Mouse (Mus musculus): ENCODE measurements around the gene Sec23b. TPM values are rescaled to one million over a fixed set of nuclear protein-coding genes. Genes with fewer than 3 reads are reported as not detected.

Gene Sec23b
- polyA plus RNA-seq, 1 experiment from 2014 or later, result 95.7 TPM

DNA sequence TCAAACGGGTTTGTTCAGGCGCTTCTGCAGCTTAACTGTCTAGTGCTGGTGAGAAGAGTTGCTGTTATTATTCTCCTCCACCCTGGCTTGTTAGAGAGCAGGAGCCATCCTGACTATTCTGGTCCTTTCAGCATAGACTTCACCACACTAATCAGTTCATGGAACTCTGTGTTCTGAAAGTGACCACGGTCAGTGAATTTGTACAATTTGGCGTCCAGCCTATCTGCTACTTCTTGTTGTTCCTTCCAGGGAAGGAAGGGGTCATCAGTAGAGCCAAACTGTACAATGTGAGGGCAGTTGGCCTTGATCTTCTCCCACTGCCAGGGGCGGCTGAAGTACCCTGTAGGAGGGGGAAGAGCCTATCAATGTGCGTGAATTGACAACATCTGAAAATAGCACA, 12.4 kb upstream of the Sec23b start:
- 82% methylated on average over 6 of the region's 6 CpGs for WGBS
- H3K36me3 ChIP-seq (ENCODE audit: control insufficient read depth, insufficient read depth, low read length), result peaks cover 21% of the 10 kb centered on the region; the same call in 1 of the 2 replicates
- ATAC-seq (replicated peaks; ENCODE audit: low FRiP score), result no peak

DNA sequence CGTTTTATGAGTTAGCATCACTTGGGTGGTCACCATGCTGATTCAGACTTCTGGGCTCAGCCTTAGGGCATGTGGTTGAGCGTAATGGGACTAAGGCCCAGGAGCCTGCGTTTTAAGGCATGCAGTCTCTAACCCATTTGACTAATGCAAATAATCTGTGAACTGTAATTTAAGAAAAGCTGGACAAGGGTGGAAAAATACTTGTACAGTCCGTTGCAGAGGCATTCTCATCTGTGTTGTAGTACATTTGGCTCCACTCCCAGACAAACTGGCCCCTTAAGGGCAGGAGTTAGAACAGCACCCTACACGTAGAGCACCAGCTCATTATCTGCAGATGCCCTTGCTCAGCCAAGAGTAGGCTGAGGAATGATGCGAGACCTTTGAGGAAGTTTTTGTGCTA, 11.4 kb upstream of the Sec23b start:
- H3K4me3 ChIP-seq (ENCODE audit: low read depth, low read length), result no peak overlapping the region
- 84% methylated on average over 6 of the region's 6 CpGs for whole genome bisulfite sequencing
- H3K27ac ChIP-seq (ENCODE audit: low read depth, low read length), result no peak overlapping the region
- DNase-seq (ENCODE audit: low spot score), result no peak
- H3K4me2 ChIP-seq, result no peak overlapping the region
- no peaks in the 10 kb centered on the region for H3K4me1 ChIP-seq (replicated peaks; ENCODE audit: control insufficient read depth, insufficient read depth, low read length)
- no peaks in the 10 kb centered on the region for H3K27me3 ChIP-seq (replicated peaks; ENCODE audit: control insufficient read depth, insufficient read depth, low read length)
- H3K36me3 ChIP-seq (ENCODE audit: control insufficient read depth, insufficient read depth, low read length), result peaks cover 14% of the 10 kb centered on the region; the same call in 1 of the 2 replicates
- no peak overlapping the region for H3K9ac ChIP-seq (ENCODE audit: low read depth, low read length)
- no peak for ATAC-seq (replicated peaks; ENCODE audit: low FRiP score)
- H3K9me3 ChIP-seq (ENCODE audit: control insufficient read depth, low read length), result no peaks in the 10 kb centered on the region

More for the DNA sequence above, 12.4 kb upstream of the Sec23b start:
- Histone ChIP-seq H3K27ac (ENCODE audit: low read depth, low read length) (no peak overlapping the region), H3K4me3 (ENCODE audit: low read depth, low read length) (no peak overlapping the region), H3K9ac (ENCODE audit: low read depth, low read length) (no peak overlapping the region), H3K4me1 (replicated peaks; ENCODE audit: control insufficient read depth, insufficient read depth, low read length) (no peaks in the 10 kb centered on the region), H3K9me3 (ENCODE audit: control insufficient read depth, low read length) (no peaks in the 10 kb centered on the region), H3K27me3 (replicated peaks; ENCODE audit: control insufficient read depth, insufficient read depth, low read length) (no peaks in the 10 kb centered on the region), H3K4me2 (no peak overlapping the region)
- DNase-seq (ENCODE audit: low spot score), result no peak

DNA sequence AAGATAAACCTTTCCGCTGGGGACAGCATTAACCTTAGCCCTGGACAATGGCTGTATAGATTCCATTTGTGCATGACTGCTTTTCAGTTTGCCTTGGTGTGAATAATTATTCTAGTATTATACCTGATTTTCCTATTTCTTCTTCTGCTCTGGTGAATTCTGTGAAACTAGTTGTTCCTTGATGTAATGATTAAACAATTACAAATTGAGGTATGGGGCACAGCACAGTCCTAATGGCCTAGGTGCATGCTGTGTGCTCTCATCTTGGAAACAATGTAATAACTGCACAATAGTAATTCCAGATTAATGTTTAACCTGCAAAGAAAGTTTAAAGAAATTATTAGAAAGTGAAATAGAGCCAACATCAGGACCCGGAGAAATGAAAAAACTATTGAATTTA, 11.0 kb upstream of the Sec23b start:
- H3K36me3 ChIP-seq (ENCODE audit: control insufficient read depth, insufficient read depth, low read length), result peaks cover 12% of the 10 kb centered on the region; the same call in 1 of the 2 replicates
- ATAC-seq (replicated peaks; ENCODE audit: low FRiP score), result no peak

DNA sequence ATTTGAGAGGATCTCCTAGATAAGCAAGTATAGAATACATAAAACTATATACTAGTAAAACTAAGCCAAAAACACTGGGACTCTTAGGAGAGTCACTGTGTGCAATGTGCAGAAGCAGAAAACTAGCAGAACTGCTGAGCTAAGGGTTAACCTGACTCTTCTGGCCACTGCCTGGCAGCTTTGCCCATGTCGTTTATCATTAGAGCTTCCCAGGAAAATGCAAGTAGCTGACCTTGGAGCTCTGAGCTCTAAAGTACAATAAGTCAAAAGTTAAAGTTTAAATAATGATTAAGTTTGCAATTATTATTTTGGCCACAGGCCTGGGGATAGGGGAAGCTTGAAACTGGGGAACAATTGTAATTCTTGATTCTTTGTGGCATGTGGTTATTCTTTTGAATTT, 10.5 kb upstream of the Sec23b start:
- WGBS, result 33% methylated on average over 1 of the region's 1 CpGs
- no peak for ATAC-seq (replicated peaks; ENCODE audit: low FRiP score)
- H3K9ac ChIP-seq (ENCODE audit: low read depth, low read length), result no peak overlapping the region
- DNase-seq (ENCODE audit: low spot score), result no peak
- no peak overlapping the region for H3K4me2 ChIP-seq
- no peaks in the 10 kb centered on the region for H3K9me3 ChIP-seq (ENCODE audit: control insufficient read depth, low read length)
- H3K36me3 ChIP-seq (ENCODE audit: control insufficient read depth, insufficient read depth, low read length), result peaks cover 12% of the 10 kb centered on the region; the same call in 1 of the 2 replicates
- H3K27ac ChIP-seq (ENCODE audit: low read depth, low read length), result no peak overlapping the region
- H3K4me1 ChIP-seq (replicated peaks; ENCODE audit: control insufficient read depth, insufficient read depth, low read length), result 0 out of 2 replicates have a peak, but pooled peaks cover 2% of the 10 kb centered on the region
- H3K4me3 ChIP-seq (ENCODE audit: low read depth, low read length), result no peak overlapping the region
- H3K27me3 ChIP-seq (replicated peaks; ENCODE audit: control insufficient read depth, insufficient read depth, low read length), result no peaks in the 10 kb centered on the region

More for the DNA sequence above, 11.0 kb upstream of the Sec23b start:
- no peak for DNase-seq (ENCODE audit: low spot score)
- Histone ChIP-seq H3K4me2 (no peak overlapping the region), H3K4me3 (ENCODE audit: low read depth, low read length) (no peak overlapping the region), H3K9me3 (ENCODE audit: control insufficient read depth, low read length) (no peaks in the 10 kb centered on the region), H3K27ac (ENCODE audit: low read depth, low read length) (no peak overlapping the region), H3K4me1 (replicated peaks; ENCODE audit: control insufficient read depth, insufficient read depth, low read length) (0 out of 2 replicates have a peak, but pooled peaks cover 2% of the 10 kb centered on the region), H3K9ac (ENCODE audit: low read depth, low read length) (no peak overlapping the region), H3K27me3 (replicated peaks; ENCODE audit: control insufficient read depth, insufficient read depth, low read length) (no peaks in the 10 kb centered on the region)
- WGBS, result 94% methylated on average over 2 of the region's 2 CpGs

DNA sequence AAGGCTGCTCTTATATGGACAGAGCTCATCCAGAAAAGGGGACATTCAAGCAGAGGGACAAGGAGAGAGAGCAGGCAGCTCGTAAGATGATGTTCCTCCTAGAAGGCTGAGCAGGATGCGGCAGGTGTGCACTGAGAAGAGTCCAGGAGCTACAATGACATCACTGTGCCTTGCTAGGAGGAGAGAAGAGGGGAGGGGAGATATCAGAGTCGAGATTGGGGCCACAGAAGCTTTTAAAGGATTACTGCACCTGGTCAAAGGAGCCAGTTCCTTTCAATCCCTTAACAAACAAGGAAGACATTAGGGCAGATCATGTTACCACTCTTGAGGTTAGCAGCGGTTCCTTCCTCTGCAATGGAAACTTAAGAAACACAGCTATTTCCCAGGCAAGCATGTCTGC, 8.5 kb upstream of the Sec23b start:
- Histone ChIP-seq H3K27me3 (replicated peaks; ENCODE audit: control insufficient read depth, insufficient read depth, low read length) (no peaks in the 10 kb centered on the region), H3K4me1 (replicated peaks; ENCODE audit: control insufficient read depth, insufficient read depth, low read length) (0 out of 2 replicates have a peak, but pooled peaks cover 2% of the 10 kb centered on the region), H3K36me3 (ENCODE audit: control insufficient read depth, insufficient read depth, low read length) (peaks cover 8% of the 10 kb centered on the region; the same call in 1 of the 2 replicates), H3K9me3 (ENCODE audit: control insufficient read depth, low read length) (no peaks in the 10 kb centered on the region), H3K9ac (ENCODE audit: low read depth, low read length) (no peak overlapping the region), H3K4me2 (no peak overlapping the region), H3K4me3 (ENCODE audit: low read depth, low read length) (no peak overlapping the region), H3K27ac (ENCODE audit: low read depth, low read length) (no peak overlapping the region)
- ATAC-seq (replicated peaks; ENCODE audit: low FRiP score) (no peak), DNase-seq (ENCODE audit: low spot score) (no peak)
- WGBS, result 85% methylated on average over 4 of the region's 4 CpGs

DNA sequence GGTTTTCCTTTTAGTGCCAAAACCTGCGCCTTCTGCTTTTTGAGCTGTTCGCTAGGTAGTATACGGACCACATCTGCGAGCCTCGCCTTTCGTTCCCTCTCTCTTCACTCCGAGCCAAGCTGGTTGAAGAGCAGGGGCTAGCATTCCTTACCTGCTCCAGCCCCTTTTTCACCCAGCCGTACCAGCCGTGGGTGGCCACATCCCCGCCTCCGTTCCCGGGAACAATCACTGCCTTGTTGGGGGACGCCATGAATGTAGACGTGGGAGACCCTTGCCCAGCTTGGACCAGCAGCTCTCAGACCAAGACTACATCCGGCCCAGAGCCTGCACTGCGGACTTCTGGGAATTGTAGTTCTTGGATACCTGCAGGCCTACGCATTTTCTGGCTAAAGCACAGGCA, 5.5 kb upstream of the Sec23b start, which contains the start of gene Rbbp9:
Gene Rbbp9 (minus strand): TSS at position 341 of the 400 bp plus-strand sequence.
- Histone ChIP-seq H3K4me2 (peak within 1 kb of the TSS; percentile 65), H3K4me1 (replicated peaks; ENCODE audit: control insufficient read depth, insufficient read depth, low read length) (0 out of 2 replicates have a peak, but pooled peaks cover 4% of the 10 kb centered on the region), H3K9me3 (ENCODE audit: control insufficient read depth, low read length) (no peaks in the 10 kb centered on the region), H3K9ac (ENCODE audit: low read depth, low read length) (peak within 1 kb of the TSS; percentile 69), H3K4me3 (ENCODE audit: low read depth, low read length) (peak within 1 kb of the TSS; percentile 74), H3K27me3 (replicated peaks; ENCODE audit: control insufficient read depth, insufficient read depth, low read length) (no peaks in the 10 kb centered on the region), H3K27ac (ENCODE audit: low read depth, low read length) (no peak within 1 kb of the TSS), H3K36me3 (ENCODE audit: control insufficient read depth, insufficient read depth, low read length) (peaks cover 4% of the 10 kb centered on the region; the same call in 1 of the 2 replicates)
- ATAC-seq (replicated peaks; ENCODE audit: low FRiP score) (peak; percentile 86), DNase-seq (ENCODE audit: low spot score) (peak; percentile 69)
- 3% methylated on average over 17 of the region's 17 CpGs for WGBS

DNA sequence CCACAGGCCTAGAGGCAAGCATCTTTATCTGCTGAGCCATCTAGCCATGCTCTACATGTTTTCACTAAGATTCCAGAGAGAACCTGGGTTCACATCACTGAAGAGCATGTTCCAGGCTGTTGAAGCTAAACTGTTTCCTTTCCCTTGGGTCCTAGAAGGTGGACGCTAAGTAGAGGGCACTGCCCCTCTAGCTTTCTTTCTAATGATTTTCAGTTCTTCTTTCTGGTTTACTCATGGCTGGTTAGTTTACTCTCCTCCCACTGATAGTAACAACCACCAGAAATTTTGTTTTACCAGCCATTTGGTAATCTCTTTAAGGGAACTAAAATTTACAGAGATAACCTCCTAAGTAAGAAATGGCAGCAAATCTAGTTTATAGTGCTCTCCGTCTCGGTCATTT, 2.1 kb upstream of the Sec23b start:
- H3K4me1 ChIP-seq (replicated peaks; ENCODE audit: control insufficient read depth, insufficient read depth, low read length), result peaks cover 11% of the 10 kb centered on the region; the same call in 1 of the 2 replicates
- H3K9me3 ChIP-seq (ENCODE audit: control insufficient read depth, low read length), result no peaks in the 10 kb centered on the region
- H3K27me3 ChIP-seq (replicated peaks; ENCODE audit: control insufficient read depth, insufficient read depth, low read length), result no peaks in the 10 kb centered on the region
- ATAC-seq (replicated peaks; ENCODE audit: low FRiP score) (no peak), DNase-seq (ENCODE audit: low spot score) (no peak)
- no peak overlapping the region for H3K9ac ChIP-seq (ENCODE audit: low read depth, low read length)
- H3K4me3 ChIP-seq (ENCODE audit: low read depth, low read length), result no peak overlapping the region
- H3K27ac ChIP-seq (ENCODE audit: low read depth, low read length), result no peak overlapping the region
- WGBS, result 97% methylated on average over 3 of the region's 3 CpGs
- H3K36me3 ChIP-seq (ENCODE audit: control insufficient read depth, insufficient read depth, low read length), result no peaks in the 10 kb centered on the region
- no peak overlapping the region for H3K4me2 ChIP-seq

DNA sequence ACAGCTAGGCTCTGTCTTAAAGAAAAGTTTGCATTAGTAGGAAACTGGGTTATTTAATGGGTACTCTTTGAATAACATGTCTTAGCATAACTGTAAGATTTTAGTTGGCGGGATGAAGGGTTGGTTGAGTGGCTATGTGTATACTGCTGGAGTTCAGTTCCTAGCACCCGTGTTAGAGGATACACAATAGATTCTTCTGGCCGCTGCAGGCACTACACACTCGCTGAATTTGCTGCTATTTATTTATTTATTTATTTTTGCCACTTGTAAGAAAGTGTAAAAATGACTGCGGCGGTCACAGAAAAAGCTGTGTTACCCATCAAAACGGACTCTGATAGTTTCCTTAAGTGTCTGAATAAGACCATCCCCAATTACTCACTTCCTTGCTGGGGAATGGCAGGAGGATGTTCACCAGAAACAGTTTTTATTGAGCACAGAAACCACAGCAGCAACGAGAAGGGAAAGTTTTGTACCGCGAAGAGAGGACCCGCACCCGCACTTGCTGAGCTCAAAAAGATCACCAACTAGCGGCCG, 676 bp upstream of the Sec23b start:
- Histone ChIP-seq H3K9me3 (ENCODE audit: control insufficient read depth, low read length) (no peaks in the 10 kb centered on the region), H3K4me3 (ENCODE audit: low read depth, low read length) (peak overlapping the region; percentile 80), H3K36me3 (ENCODE audit: control insufficient read depth, insufficient read depth, low read length) (no peaks in the 10 kb centered on the region; the same call in 1 of the 2 replicates), H3K27ac (ENCODE audit: low read depth, low read length) (peak overlapping the region; percentile 65), H3K27me3 (replicated peaks; ENCODE audit: control insufficient read depth, insufficient read depth, low read length) (no peaks in the 10 kb centered on the region), H3K4me1 (replicated peaks; ENCODE audit: control insufficient read depth, insufficient read depth, low read length) (peaks cover 9% of the 10 kb centered on the region; the same call in 1 of the 2 replicates), H3K9ac (ENCODE audit: low read depth, low read length) (peak overlapping the region; percentile 81), H3K4me2 (peak overlapping the region; percentile 75)
- ATAC-seq (replicated peaks; ENCODE audit: low FRiP score) (peak; percentile 21; the same call in 1 of the 2 replicates), DNase-seq (ENCODE audit: low spot score) (no peak)
- 3% methylated on average over 14 of the region's 14 CpGs for WGBS

DNA sequence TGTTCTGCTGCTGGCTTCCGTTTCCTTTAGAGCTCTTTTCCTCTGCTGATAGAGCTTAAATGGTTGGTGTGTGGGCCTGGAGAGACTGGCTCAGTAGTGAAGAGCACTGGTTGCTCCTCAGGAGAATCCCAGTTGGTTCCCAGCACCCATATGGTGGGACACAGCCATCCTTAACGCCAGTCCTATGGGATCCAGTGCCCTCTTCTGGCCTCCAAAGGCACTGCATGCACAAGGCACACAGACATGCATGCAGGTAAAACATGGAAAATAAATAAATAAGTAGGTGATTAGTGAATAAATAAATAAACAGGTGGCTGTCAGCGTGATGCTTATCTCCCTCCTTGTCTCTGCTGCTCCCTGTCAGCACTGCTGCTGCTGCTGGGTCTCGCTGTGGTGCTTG, 32.7 kb downstream of the Sec23b start:
- Histone ChIP-seq H3K36me3 (ENCODE audit: control insufficient read depth, insufficient read depth, low read length) (peaks cover 35% of the 10 kb centered on the region), H3K4me1 (replicated peaks; ENCODE audit: control insufficient read depth, insufficient read depth, low read length) (no peaks in the 10 kb centered on the region), H3K27ac (ENCODE audit: low read depth, low read length) (no peak overlapping the region), H3K27me3 (replicated peaks; ENCODE audit: control insufficient read depth, insufficient read depth, low read length) (no peaks in the 10 kb centered on the region), H3K9ac (ENCODE audit: low read depth, low read length) (no peak overlapping the region), H3K9me3 (ENCODE audit: control insufficient read depth, low read length) (no peaks in the 10 kb centered on the region), H3K4me2 (no peak overlapping the region), H3K4me3 (ENCODE audit: low read depth, low read length) (no peak overlapping the region)
- no peak for DNase-seq (ENCODE audit: low spot score)
- 75% methylated on average over 4 of the region's 4 CpGs for WGBS
- ATAC-seq (replicated peaks; ENCODE audit: low FRiP score), result no peak
